Comparison of ENCODE assay signal across 10 mouse cellular contexts in genomic region chr17:80008847-80009246, GRCm38 (mm10). TPM values are rescaled to one million over a fixed set of nuclear protein-coding genes. Genes with fewer than 3 reads are reported as not detected.
DNase-seq lines count a peak whose midpoint lies in the region; ATAC-seq lines count a peak whose summit lies in the region.
"Had no signal": no experiment of that assay in that cellular context is flagged by ENCODE, and none has a peak within 500 bp of the region (broad histone marks: within the 10 kb centered on the region; RNA-seq: fewer than 3 reads in every experiment).

No protein-coding gene starts in this region.

- H3K4me3 ChIP-seq in embryonic facial prominence, embryonic 10.5 days: no peak overlapping the region
- H3K4me3 ChIP-seq in liver, embryonic 15.5 days (replicated peaks): no peak overlapping the region
- H3K4me3 ChIP-seq in neural tube, embryonic 15.5 days (replicated peaks): no peak overlapping the region
- H3K4me3 ChIP-seq: heart, adult 2 months had no signal

- intact Hi-C loops in gastrocnemius, postnatal 14 days (cut with DNase I; ENCODE audit: low total_unique reads): loop anchor here (10.0 kb wide), 1 partner anchor 114 kb away; the partner anchor contains the start of gene Atl2

- H3K9ac ChIP-seq in liver, embryonic 15.5 days: no peak overlapping the region
- no peak overlapping the region for H3K9ac ChIP-seq in neural tube, embryonic 15.5 days (replicated peaks)

- no peaks in the 10 kb centered on the region for H3K36me3 ChIP-seq in embryonic facial prominence, embryonic 10.5 days (replicated peaks)
- no peaks in the 10 kb centered on the region for H3K36me3 ChIP-seq in liver, embryonic 15.5 days (replicated peaks)
- no peaks in the 10 kb centered on the region for H3K36me3 ChIP-seq in neural tube, embryonic 15.5 days
- H3K36me3 ChIP-seq: G1E had no signal

- H3K4me1 ChIP-seq in embryonic facial prominence, embryonic 10.5 days: peaks cover 47% of the 10 kb centered on the region
- peaks cover 17% of the 10 kb centered on the region for H3K4me1 ChIP-seq in liver, embryonic 15.5 days (replicated peaks)
- H3K4me1 ChIP-seq in neural tube, embryonic 15.5 days: peaks cover 21% of the 10 kb centered on the region

- DNase-seq in gastrocnemius, postnatal 14 days: peak; percentile 34
- no peak for DNase-seq in gastrocnemius, adult 8-10 months (ENCODE audit: low spot score in 2 of 2)
- peak; percentile 37 for DNase-seq in MEL-GATA-1-ER (ENCODE audit: extremely low read depth, low read depth)
- peak; percentile 37 for DNase-seq in embryonic facial prominence, embryonic 10.5 days (ENCODE audit: low spot score)
- DNase-seq in heart, postnatal 4 days: peak; percentile 80

- H3K27me3 ChIP-seq in embryonic facial prominence, embryonic 10.5 days (replicated peaks; ENCODE audit: low read depth, poor library complexity, severe bottlenecking): peaks cover 29% of the 10 kb centered on the region; the same call in 1 of the 2 replicates
- H3K27me3 ChIP-seq in liver, embryonic 15.5 days: peaks cover 3% of the 10 kb centered on the region; the same call in 1 of the 2 replicates
- H3K27me3 ChIP-seq in neural tube, embryonic 15.5 days (replicated peaks): no peaks in the 10 kb centered on the region

- no peaks in the 10 kb centered on the region for H3K9me3 ChIP-seq in embryonic facial prominence, embryonic 10.5 days
- no peaks in the 10 kb centered on the region for H3K9me3 ChIP-seq in liver, embryonic 15.5 days (replicated peaks)
- H3K9me3 ChIP-seq in neural tube, embryonic 15.5 days (replicated peaks): no peaks in the 10 kb centered on the region
- H3K9me3 ChIP-seq: G1E had no signal

- peak overlapping the region; percentile 14; the same call in 1 of the 2 replicates for H3K27ac ChIP-seq in embryonic facial prominence, embryonic 10.5 days (replicated peaks)
- H3K27ac ChIP-seq in liver, embryonic 15.5 days (replicated peaks): no peak overlapping the region
- H3K27ac ChIP-seq in neural tube, embryonic 15.5 days (replicated peaks): 0 out of 2 replicates have a peak overlapping the region, but pooled peaks have one; percentile 54
- H3K27ac ChIP-seq: heart, adult 2 months had no signal

- ATAC-seq in liver, embryonic 15.5 days (ENCODE audit: insufficient read depth): 0 out of 2 replicates have a peak, but pooled peaks have one; percentile 35
- ATAC-seq in neural tube, embryonic 15.5 days (ENCODE audit: low FRiP score): peak; percentile 56; the same call in 1 of the 2 replicates
- no peak; the same call in 1 of the 2 replicates for ATAC-seq in megakaryocyte, adult 5-6 weeks (ENCODE audit: poor library complexity, severe bottlenecking)

- no peak overlapping the region for H3K4me2 ChIP-seq in liver, embryonic 15.5 days
- no peak overlapping the region for H3K4me2 ChIP-seq in neural tube, embryonic 15.5 days

- 49% methylated on average over 5 of the region's 5 CpGs for WGBS in embryonic facial prominence, embryonic 10.5 days
- WGBS in liver, embryonic 15.5 days (ENCODE audit: insufficient replicate concordance): 30% methylated on average over 5 of the region's 5 CpGs
- WGBS in neural tube, embryonic 15.5 days: 30% methylated on average over 5 of the region's 5 CpGs

RNA-seq across cellular contexts. Expression of gene Hnrnpll, which starts 53.3 kb away (rescaled TPM):
- 10 to 100 TPM; 16.7 to 17.8 TPM for total RNA-seq in gastrocnemius, postnatal 14 days (2021)
- total RNA-seq in gastrocnemius, adult 8-10 months (2022): 10 to 100 TPM; 15.5 to 16.7 (median 16.0) TPM
- polyA plus RNA-seq in embryonic facial prominence, embryonic 10.5 days (2016; fragmentation: Nextera tagmentation; extraction: Ambion mirVana): 83.4 and 85.8 TPM in 2 replicates
- 10 to 100 TPM; 51.1 to 57.8 TPM for total RNA-seq in heart, postnatal 4 days (2021)
- 21.8 and 22.7 TPM in 2 replicates for polyA plus RNA-seq in liver, embryonic 15.5 days (2015; fragmentation: Nextera tagmentation; extraction: Ambion mirVana)
- polyA plus RNA-seq in neural tube, embryonic 15.5 days (2015; fragmentation: Nextera tagmentation; extraction: Ambion mirVana): 55.8 and 56.0 TPM in 2 replicates
- total RNA-seq in megakaryocyte, adult 5-6 weeks (2015): 97.4 and 108 TPM in 2 replicates
- 53.1 and 65.2 TPM in 2 replicates for total RNA-seq in megakaryocyte, adult 5-6 weeks (2017)

Comparison
In these comparisons a context has a peak if more than half of its experiments do, and no peak if none do; other contexts are left out.
1. DNase-seq: peak in gastrocnemius, postnatal 14 days (single experiment), MEL-GATA-1-ER (single experiment), embryonic facial prominence, embryonic 10.5 days (single experiment) and heart, postnatal 4 days (single experiment); none in gastrocnemius, adult 8-10 months (0 of 2).